Mouse (Mus musculus): Measurements from ENCODE around the gene Gm11397. TPM values are rescaled to one million over a fixed set of nuclear protein-coding genes. Genes with fewer than 3 reads are reported as not detected.
"Not testable (repeated sequence)": the region's sequence is repeated elsewhere in the genome, so short reads cannot be mapped to it uniquely, and the experiment has no call there.

The Gm11397 gene
- polyA plus RNA-seq (2016; fragmentation: Nextera tagmentation; extraction: Ambion mirVana) = not detected in 2 replicates

GRCm38 (mm10) chr13:33395461-33395860 lies at the start of gene Gm11397:
Gm11397 (plus strand) TSS chr13:33395761.
- not testable (repeated sequence) for H3K27me3 ChIP-seq; ATAC-seq (ENCODE audit: low FRiP score); H3K9me3 ChIP-seq; H3K4me3 ChIP-seq (replicated peaks); H3K36me3 ChIP-seq (replicated peaks); H3K9ac ChIP-seq; H3K4me1 ChIP-seq; H3K4me2 ChIP-seq; H3K27ac ChIP-seq
- 77% methylated on average over 2 of the region's 2 CpGs for WGBS

- not testable (repeated sequence) for H3K36me3 ChIP-seq (replicated peaks); H3K4me2 ChIP-seq; ATAC-seq (ENCODE audit: low FRiP score); H3K4me1 ChIP-seq; H3K9me3 ChIP-seq; H3K27me3 ChIP-seq; H3K9ac ChIP-seq; H3K27ac ChIP-seq; H3K4me3 ChIP-seq (replicated peaks)
- 100% methylated on average over 1 of the region's 1 CpGs for WGBS
Observed at GRCm38 (mm10) chr13:33356666-33357065, 38.9 kb upstream of the Gm11397 start.

- not testable (repeated sequence) for H3K9ac ChIP-seq; H3K4me2 ChIP-seq; H3K36me3 ChIP-seq (replicated peaks); H3K27me3 ChIP-seq; H3K4me3 ChIP-seq (replicated peaks); H3K4me1 ChIP-seq; H3K9me3 ChIP-seq; H3K27ac ChIP-seq; ATAC-seq (ENCODE audit: low FRiP score)
Observed at GRCm38 (mm10) chr13:33432714-33433113, 37.2 kb downstream of the Gm11397 start.

Other genes starting within 250 kb of the Gm11397 start
- gene Serpinb9c, start 236.0 kb upstream of the Gm11397 start, polyA plus RNA-seq (2016; fragmentation: Nextera tagmentation; extraction: Ambion mirVana) = not detected in 2 replicates
- not detected in 2 replicates for gene Serpinb9d, start 202.8 kb upstream of the Gm11397 start, polyA plus RNA-seq (2016; fragmentation: Nextera tagmentation; extraction: Ambion mirVana)
- not detected in 2 replicates for gene Serpinb9e, start 146.1 kb upstream of the Gm11397 start, polyA plus RNA-seq (2016; fragmentation: Nextera tagmentation; extraction: Ambion mirVana)
- gene Serpinb9f, start 71.7 kb upstream of the Gm11397 start, polyA plus RNA-seq (2016; fragmentation: Nextera tagmentation; extraction: Ambion mirVana) = not detected in 2 replicates
- gene Serpinb9g, start 89.0 kb downstream of the Gm11397 start, polyA plus RNA-seq (2016; fragmentation: Nextera tagmentation; extraction: Ambion mirVana) = not detected in 2 replicates

Measured in forebrain, embryonic 12.5 days (tissue).